Mouse (Mus musculus) right cerebral cortex, postnatal 14 days (tissue): ENCODE measurements around the gene Kcne4.
"Not testable (repeated sequence)": the region's sequence is repeated elsewhere in the genome, so short reads cannot be mapped to it uniquely, and the experiment has no call there.

Experiments used
- DNase-seq: peaks from one replicate; pipeline ENCODE4 v3.0.0; 2022

Kcne4 gene

DNA sequence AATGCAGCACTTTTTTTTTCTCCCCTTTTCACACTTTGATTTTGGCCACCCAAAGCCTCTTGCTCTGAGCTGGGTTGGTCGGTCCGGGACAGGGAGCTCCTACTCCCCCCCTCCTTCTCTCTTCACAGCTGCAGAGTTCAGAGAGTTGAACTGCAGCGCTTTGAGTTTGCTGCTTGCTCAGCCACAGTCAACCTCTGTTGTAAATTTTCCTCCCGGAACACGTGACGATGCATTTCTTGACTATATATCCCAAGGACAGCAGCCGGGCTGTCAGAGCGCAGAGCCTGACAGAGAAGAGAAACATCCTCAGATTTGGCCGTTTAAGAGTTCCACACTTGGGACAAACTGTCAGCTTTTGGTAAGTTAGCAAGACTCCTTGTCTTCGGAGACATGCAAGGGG lies at the start of gene Kcne4:
Kcne4 (plus strand) TSS at position 120 of the 400 bp plus-strand sequence.
- no peak for DNase-seq

DNA sequence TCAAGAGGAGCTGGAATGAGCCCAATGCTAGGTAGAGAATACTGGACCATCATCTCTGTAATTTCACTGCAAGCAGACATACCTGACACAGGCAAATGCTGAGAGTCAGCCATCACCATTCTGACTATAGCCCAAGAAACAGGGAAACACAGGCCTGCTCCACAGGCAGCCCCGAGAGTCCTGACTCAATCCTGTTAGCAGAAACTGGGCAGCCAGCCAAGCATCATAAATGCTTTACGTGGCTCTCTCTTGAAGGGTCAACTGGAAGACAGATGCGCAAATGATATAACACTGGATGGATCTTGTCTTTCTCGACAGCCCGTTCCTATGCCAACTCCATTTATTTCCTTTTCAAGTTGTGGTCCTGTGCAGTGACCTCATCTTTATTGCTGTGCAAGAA lies 34.7 kb upstream of the Kcne4 start:
- DNase-seq = peak; percentile 10

DNA sequence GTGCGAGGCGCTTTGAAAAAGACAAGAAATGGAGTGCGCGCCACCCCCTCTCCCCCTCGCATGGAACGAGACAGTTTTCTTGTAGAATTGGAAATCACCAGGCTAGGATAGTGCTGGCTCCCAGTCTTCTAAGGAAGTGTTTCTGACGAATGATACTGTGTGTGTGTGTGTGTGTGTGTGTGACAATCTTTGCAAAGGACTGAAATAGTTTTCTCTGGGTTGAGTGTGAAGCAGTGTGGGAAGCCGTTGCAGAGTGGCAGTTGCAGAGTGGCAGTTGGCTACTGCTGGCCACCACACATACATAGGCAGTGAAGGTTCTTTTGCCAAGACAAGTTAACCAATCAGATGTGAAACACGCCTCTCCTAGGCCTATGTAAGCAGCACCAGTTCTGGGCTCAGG lies 31.6 kb upstream of the Kcne4 start:
- not testable (repeated sequence) for DNase-seq

GRCm38 (mm10) chr1:78789744-78790143 lies 26.8 kb upstream of the Kcne4 start:
- no peak for DNase-seq

GRCm38 (mm10) chr1:78807428-78807827 lies 9.1 kb upstream of the Kcne4 start:
- no peak for DNase-seq

DNA sequence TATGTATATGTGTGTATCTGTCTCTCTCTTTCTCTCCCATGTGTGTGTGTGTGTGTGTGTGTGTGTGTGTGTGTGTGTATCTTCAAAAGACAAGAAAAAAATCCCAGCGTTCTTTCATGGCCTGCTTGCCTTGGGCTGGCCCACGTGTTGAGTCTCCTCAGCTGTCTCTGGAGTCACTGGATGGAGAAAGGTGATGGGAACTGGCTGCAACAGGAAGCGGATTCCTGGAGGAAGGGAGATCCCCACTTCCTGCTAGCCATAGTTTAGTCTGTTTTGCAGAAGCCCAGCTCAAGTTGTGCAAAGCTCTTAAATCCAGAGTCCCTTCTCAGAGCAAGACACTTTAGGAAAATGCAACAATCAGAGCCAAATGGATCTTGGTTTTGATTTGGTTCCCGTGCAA lies 6.7 kb upstream of the Kcne4 start:
- DNase-seq = no peak

GRCm38 (mm10) chr1:78810904-78811303 lies 5.7 kb upstream of the Kcne4 start:
- no peak for DNase-seq

- DNase-seq = no peak
Observed at GRCm38 (mm10) chr1:78811975-78812490, 4.5 kb upstream of the Kcne4 start.

- DNase-seq = no peak
Observed at GRCm38 (mm10) chr1:78817756-78818155, 1.2 kb downstream of the Kcne4 start.

- DNase-seq = no peak
Observed at GRCm38 (mm10) chr1:78818630-78819526, 2.3 kb downstream of the Kcne4 start.

DNA sequence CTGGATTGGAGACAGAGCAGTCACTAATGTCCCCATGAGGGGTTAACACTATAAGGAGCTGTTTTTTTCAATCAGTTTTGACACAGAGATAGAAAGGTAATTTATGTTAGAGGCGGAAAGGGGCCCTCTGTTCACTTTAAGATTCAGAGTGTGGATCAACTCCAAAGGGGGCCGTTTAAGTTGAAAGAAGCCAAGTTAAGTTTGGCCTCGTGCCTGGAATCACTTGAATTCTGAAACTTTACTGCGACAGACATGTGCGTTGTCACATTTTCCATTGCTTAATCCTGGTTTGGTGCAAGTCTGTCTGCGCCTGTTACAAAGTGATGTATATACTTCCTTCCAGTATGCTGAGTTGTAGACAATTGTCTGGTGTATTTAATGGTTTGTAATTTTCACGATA lies 3.0 kb downstream of the Kcne4 start:
- DNase-seq = no peak

DNA sequence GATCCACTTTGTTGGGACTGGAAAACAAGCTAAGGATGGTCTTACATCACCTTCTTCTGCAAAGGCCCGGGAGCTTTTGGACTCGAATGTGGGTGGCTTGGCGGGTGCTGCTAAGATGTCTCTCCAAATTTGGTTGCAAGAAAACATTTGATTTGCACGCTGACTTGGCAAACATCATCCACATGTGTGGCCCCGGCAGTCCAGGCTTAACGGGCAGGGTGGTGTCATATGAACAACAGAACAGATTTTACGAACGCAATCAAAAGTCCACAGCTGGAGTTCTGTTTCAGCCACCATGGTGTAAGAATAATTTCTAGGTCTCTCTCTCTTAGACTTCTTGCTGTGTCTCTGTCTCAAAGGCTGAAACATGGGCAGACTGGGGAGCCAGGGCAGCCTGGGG lies 3.6 kb downstream of the Kcne4 start:
- DNase-seq = no peak

DNA sequence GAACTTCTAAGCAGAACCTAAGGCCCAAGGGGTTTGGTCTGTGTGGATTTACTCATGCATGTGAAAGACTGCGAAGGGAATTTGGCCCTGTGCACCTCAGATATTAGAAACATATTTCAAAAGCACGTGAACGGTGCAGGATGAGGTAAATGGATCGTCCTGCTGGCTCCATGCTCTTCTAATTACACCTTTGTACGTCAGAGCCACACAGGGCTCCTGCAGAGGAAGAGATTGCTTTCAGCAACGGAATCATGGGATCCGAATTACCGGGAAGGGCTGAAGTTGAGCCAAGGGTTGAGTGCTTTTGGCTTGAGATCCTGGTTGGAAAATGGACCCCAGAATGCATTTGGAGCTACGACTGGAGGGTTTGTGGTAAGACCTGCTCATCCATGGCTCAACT lies 4.6 kb downstream of the Kcne4 start:
- DNase-seq = no peak

- no peak for DNase-seq
Observed at GRCm38 (mm10) chr1:78821733-78822430, 5.3 kb downstream of the Kcne4 start.

- DNase-seq = no peak
Observed at GRCm38 (mm10) chr1:78825246-78825645, 8.7 kb downstream of the Kcne4 start.

DNA sequence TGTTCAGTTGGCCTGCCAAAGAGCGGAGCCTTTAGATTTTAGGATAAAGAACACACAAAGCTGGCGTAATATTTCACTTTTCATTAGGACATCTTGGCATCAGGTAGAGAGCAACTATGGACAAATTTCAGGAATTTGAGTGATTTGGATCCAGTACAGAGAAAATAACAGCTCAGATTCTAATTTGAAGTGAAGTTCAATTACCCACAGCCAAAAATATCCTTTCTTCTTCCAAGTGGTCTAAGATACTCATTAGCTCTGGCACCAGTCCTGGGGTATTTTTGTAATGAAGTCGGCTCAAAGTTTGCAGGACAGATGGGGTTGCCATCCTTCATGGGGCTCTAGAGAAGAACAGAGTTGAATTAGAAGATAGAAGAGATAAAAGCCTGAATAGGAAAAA lies 21.9 kb downstream of the Kcne4 start:
- no peak for DNase-seq

DNA sequence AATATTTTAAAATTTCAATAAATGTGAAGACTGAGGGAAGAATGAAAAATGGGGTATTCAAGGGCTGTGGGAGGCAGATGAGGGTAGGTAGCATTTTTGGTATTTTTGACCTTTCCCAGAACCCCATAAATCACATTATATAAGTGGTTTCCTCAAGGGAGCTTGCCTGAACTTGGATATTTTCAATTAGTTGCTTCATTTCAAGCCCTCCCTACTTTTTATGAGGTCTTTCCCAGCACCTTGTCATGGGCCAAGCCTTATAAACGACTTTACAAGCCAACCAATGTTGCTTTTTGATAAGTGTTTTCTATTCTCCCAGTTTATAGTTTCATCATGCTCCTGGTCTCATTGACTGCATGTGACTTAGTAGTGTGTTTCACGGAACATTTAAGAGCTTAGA lies 24.2 kb downstream of the Kcne4 start:
- no peak for DNase-seq

- DNase-seq = no peak
Observed at GRCm38 (mm10) chr1:78845661-78846060, 29.1 kb downstream of the Kcne4 start.

DNA sequence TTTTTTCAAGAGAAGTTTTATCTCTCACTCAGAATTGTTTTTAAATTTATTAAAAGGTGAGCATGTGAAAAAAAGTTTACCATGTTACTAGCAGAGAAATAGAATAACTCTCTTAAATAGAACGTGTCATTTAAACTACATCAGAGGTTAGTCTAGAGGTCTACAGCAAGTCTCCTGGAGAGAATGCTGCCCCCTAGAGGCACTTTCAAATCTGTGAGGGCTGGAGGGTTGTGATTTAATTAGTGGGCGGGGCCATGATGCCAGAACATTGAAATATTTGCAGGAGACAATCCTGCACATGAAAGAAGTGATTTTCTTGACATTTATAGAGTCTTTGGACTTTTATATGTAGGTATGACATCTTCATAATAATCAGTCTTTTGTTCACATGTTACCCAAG lies 29.9 kb downstream of the Kcne4 start:
- DNase-seq = no peak

GRCm38 (mm10) chr1:78852408-78853093 lies 36.0 kb downstream of the Kcne4 start:
- DNase-seq = no peak

GRCm38 (mm10) chr1:78853094-78853445 lies 36.5 kb downstream of the Kcne4 start:
- DNase-seq = no peak

DNA sequence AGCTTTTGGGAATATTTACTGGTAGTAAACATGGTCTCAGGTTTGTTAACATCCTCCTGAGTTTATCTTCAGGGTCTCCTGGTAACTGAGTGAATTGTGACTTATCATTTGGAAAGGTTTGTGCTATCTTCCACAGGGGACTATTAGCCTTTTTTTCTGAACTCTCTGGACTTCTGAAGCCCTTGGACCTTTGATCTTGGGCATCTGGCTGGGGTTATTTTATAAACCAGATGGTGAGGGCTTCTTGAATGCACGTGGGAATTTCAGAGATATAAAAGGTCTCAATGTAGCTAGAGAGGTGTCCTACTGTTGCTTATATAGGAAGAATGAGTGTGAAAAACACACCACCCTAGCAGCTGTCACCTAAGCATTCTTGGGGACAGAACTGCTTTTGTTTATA lies 37.7 kb downstream of the Kcne4 start:
- DNase-seq = no peak

DNA sequence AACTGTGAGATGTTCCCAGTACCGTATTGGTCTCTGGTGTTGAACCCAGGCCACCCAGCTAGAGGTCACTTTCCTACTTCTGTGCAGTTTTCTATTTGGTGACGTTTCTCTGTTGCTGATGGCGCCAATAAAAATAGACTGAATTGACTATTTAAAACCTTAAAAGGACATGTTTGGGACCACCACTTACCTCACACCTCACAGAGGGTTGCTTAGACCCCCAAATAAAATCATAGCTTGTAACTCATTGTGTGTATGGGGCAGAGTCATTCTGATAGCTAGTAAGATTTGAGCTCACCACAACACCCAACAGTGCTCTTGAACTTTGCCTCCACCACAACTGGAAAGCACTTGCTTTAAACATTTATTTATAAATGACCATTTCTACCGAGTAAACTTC lies 43.0 kb downstream of the Kcne4 start:
- no peak for DNase-seq

DNA sequence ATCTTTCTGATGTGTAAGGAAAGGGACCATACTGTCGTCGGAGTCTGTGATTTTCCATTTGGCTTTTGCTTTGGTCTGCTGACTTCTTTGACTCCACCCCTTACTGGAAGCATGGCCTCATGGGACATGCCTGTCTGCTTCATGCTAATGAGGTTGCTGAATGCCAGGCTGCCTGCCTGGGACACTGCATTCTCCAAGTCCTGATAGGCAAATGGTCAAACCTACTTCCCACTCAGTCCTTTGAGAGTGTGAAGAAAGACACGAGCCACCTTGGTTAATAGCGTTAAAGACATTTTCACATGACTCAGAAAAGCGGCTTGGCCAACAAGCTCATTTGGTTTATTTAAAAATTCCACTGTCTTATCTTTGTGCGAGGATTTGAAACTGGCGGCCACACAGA lies 43.5 kb downstream of the Kcne4 start:
- DNase-seq = no peak
